ENCODE assay signal across 15 mouse cellular contexts in genomic region chr10:119082861-119083260, GRCm38 (mm10).
"Had no signal": no experiment of that assay in that cellular context is flagged by ENCODE, and none has a peak within 500 bp of the region (broad histone marks: within the 10 kb centered on the region; RNA-seq: fewer than 3 reads in every experiment).

No protein-coding gene starts in this region.

- H3K27me3 ChIP-seq: neural tube, embryonic 13.5 days; neural tube, embryonic 15.5 days; stomach, embryonic 15.5 days had no signal

- DNase-seq: retina, postnatal 1 day; right cerebral cortex, postnatal 14 days; right cerebral cortex, postnatal 25 days; right cerebral cortex, postnatal 4 days; spleen, adult 18-20 months; thymus, adult 18-20 months; thymus, adult 2 months; thymus, postnatal 14 days; thymus, postnatal 25 days; thymus, postnatal 36 days; thymus, postnatal 4 days had no signal

- H3K9me3 ChIP-seq: neural tube, embryonic 13.5 days; neural tube, embryonic 15.5 days; stomach, embryonic 15.5 days had no signal

- H3K4me2 ChIP-seq: neural tube, embryonic 13.5 days; neural tube, embryonic 15.5 days; stomach, embryonic 15.5 days had no signal

- H3K4me3 ChIP-seq: neural tube, embryonic 13.5 days; neural tube, embryonic 15.5 days; stomach, embryonic 15.5 days had no signal

- H3K4me1 ChIP-seq: stomach, embryonic 15.5 days had no signal

- H3K27ac ChIP-seq: neural tube, embryonic 13.5 days; neural tube, embryonic 15.5 days; stomach, embryonic 15.5 days; stomach, postnatal 0 days had no signal

- H3K9ac ChIP-seq: neural tube, embryonic 13.5 days; neural tube, embryonic 15.5 days; stomach, embryonic 15.5 days had no signal

- H3K36me3 ChIP-seq: neural tube, embryonic 13.5 days; neural tube, embryonic 15.5 days; stomach, embryonic 15.5 days had no signal
